Mouse (Mus musculus) midbrain, embryonic 10.5 days (tissue): ENCODE data around the gene Strn. TPM values are rescaled to one million over a fixed set of nuclear protein-coding genes. Genes with fewer than 3 reads are reported as not detected.
"Not testable (repeated sequence)": the region's sequence is repeated elsewhere in the genome, so short reads cannot be mapped to it uniquely, and the experiment has no call there.

Source experiments
- DNase-seq: peaks from one replicate; pipeline ENCODE4 v3.0.0-alpha.2; 2017; ENCODE audit warnings: low spot score
- H3K27ac ChIP-seq: fragments of 300-500 bp; sonication (generic); replicated peaks from 2 replicates; pipeline ENCODE4 v1.5.1; 2016; ENCODE audit warnings: mild to moderate bottlenecking
- H3K27me3 ChIP-seq: fragments of 300-500 bp; sonication (generic); 2 replicates; pipeline ENCODE4 v1.6.1; 2016; ENCODE audit warnings: low read depth, mild to moderate bottlenecking; ENCODE audit not compliant: poor library complexity, severe bottlenecking
- H3K36me3 ChIP-seq: fragments of 300-500 bp; sonication (generic); 2 replicates; pipeline ENCODE4 v1.6.1; 2016; ENCODE audit warnings: mild to moderate bottlenecking, moderate library complexity
- H3K4me1 ChIP-seq: fragments of 300-500 bp; sonication (generic); 2 replicates; pipeline ENCODE4 v1.6.1; 2016
- H3K4me3 ChIP-seq: fragments of 300-500 bp; sonication (generic); 2 replicates; pipeline ENCODE4 v1.5.1; 2016; ENCODE audit warnings: mild to moderate bottlenecking, moderate library complexity
- H3K9me3 ChIP-seq: fragments of 300-500 bp; sonication (generic); replicated peaks from 2 replicates; pipeline ENCODE4 v1.6.1; 2016; ENCODE audit warnings: mild to moderate bottlenecking
- WGBS: fragments of 180-500 bp; shearing (Covaris S2); methylation state at CpG from one replicate; pipeline ENCODE4 v1.1.7; 2016; 5-methylcytosine and 5-hydroxymethylcytosine counted together
- polyA plus RNA-seq: library from polyadenylated mRNA; unstranded; fragments of >200 nt; fragmentation: Nextera tagmentation; extraction: Ambion mirVana; gene quantifications from 2 replicates; pipeline ENCODE4 v1.2.1, GENCODE M21; 2016

The Strn gene
- polyA plus RNA-seq, 1 experiment from 2014 or later, result 5.4 TPM

- H3K36me3 ChIP-seq, result peaks cover 13% of the 10 kb centered on the region
- no peak for DNase-seq
- WGBS, result 95% methylated on average over 1 of the region's 1 CpGs
- H3K27ac ChIP-seq, result no peak overlapping the region
- no peaks in the 10 kb centered on the region for H3K4me1 ChIP-seq
- H3K4me3 ChIP-seq, result no peak overlapping the region
- no peaks in the 10 kb centered on the region for H3K27me3 ChIP-seq
- H3K9me3 ChIP-seq, result no peaks in the 10 kb centered on the region
These were observed 38.0 kb downstream of the Strn start for GRCm38 (mm10) chr17:78698965-78699364.

- H3K4me1 ChIP-seq, result no peaks in the 10 kb centered on the region
- no peak overlapping the region for H3K27ac ChIP-seq
- 89% methylated on average over 4 of the region's 4 CpGs for WGBS
- H3K9me3 ChIP-seq, result no peaks in the 10 kb centered on the region
- H3K27me3 ChIP-seq, result no peaks in the 10 kb centered on the region
- DNase-seq, result no peak
- no peak overlapping the region for H3K4me3 ChIP-seq
- H3K36me3 ChIP-seq, result peaks cover 7% of the 10 kb centered on the region
These were observed 39.5 kb downstream of the Strn start for GRCm38 (mm10) chr17:78697462-78697861.

- DNase-seq, result no peak
- Histone ChIP-seq H3K36me3 (peaks cover 12% of the 10 kb centered on the region), H3K27ac (no peak overlapping the region), H3K9me3 (no peaks in the 10 kb centered on the region), H3K4me1 (no peaks in the 10 kb centered on the region), H3K27me3 (no peaks in the 10 kb centered on the region), H3K4me3 (no peak overlapping the region)
- WGBS, result 74% methylated on average over 5 of the region's 5 CpGs
These were observed 40.1 kb downstream of the Strn start for GRCm38 (mm10) chr17:78696922-78697321.

- 96% methylated on average over 3 of the region's 3 CpGs for WGBS
- H3K9me3 ChIP-seq, result peaks cover 14% of the 10 kb centered on the region
- not testable (repeated sequence) for H3K27me3 ChIP-seq, H3K4me3 ChIP-seq, H3K4me1 ChIP-seq, DNase-seq, H3K27ac ChIP-seq
- peaks cover 38% of the 10 kb centered on the region for H3K36me3 ChIP-seq
These were observed 47.8 kb downstream of the Strn start for GRCm38 (mm10) chr17:78689231-78689630.

GRCm38 (mm10) chr17:78687971-78688370 lies 49.0 kb downstream of the Strn start:
- H3K27me3 ChIP-seq, result no peaks in the 10 kb centered on the region
- peaks cover 38% of the 10 kb centered on the region for H3K36me3 ChIP-seq
- no peaks in the 10 kb centered on the region for H3K4me1 ChIP-seq
- WGBS, result 90% methylated on average over 5 of the region's 5 CpGs
- no peak overlapping the region for H3K4me3 ChIP-seq
- H3K9me3 ChIP-seq, result peaks cover 14% of the 10 kb centered on the region
- no peak for DNase-seq
- H3K27ac ChIP-seq, result no peak overlapping the region

GRCm38 (mm10) chr17:78685004-78685403 lies 52.0 kb downstream of the Strn start:
- Histone ChIP-seq H3K9me3 (no peaks in the 10 kb centered on the region), H3K4me1 (no peaks in the 10 kb centered on the region), H3K36me3 (peaks cover 16% of the 10 kb centered on the region), H3K27ac (no peak overlapping the region), H3K27me3 (no peaks in the 10 kb centered on the region), H3K4me3 (no peak overlapping the region)
- DNase-seq, result no peak
- WGBS, result 91% methylated on average over 5 of the region's 5 CpGs

- 81% methylated on average over 6 of the region's 6 CpGs for WGBS
These were observed 54.6 kb downstream of the Strn start for GRCm38 (mm10) chr17:78682351-78682750.

GRCm38 (mm10) chr17:78679503-78679902 lies 57.5 kb downstream of the Strn start:
- Histone ChIP-seq H3K36me3 (peaks cover 12% of the 10 kb centered on the region), H3K4me1 (no peaks in the 10 kb centered on the region), H3K27ac (no peak overlapping the region), H3K27me3 (no peaks in the 10 kb centered on the region), H3K9me3 (no peaks in the 10 kb centered on the region), H3K4me3 (no peak overlapping the region)
- DNase-seq, result no peak
- WGBS, result 93% methylated on average over 11 of the region's 11 CpGs

More at GRCm38 (mm10) chr17:78682351-78682750, 54.6 kb downstream of the Strn start:
- H3K27ac ChIP-seq, result no peak overlapping the region
- H3K4me1 ChIP-seq, result no peaks in the 10 kb centered on the region
- H3K27me3 ChIP-seq, result no peaks in the 10 kb centered on the region
- H3K4me3 ChIP-seq, result no peak overlapping the region
- no peaks in the 10 kb centered on the region for H3K9me3 ChIP-seq
- peaks cover 9% of the 10 kb centered on the region for H3K36me3 ChIP-seq
- no peak for DNase-seq

GRCm38 (mm10) chr17:78676813-78677212 lies 60.2 kb downstream of the Strn start:
- H3K4me3 ChIP-seq, result no peak overlapping the region
- 92% methylated on average over 11 of the region's 11 CpGs for WGBS
- no peak overlapping the region for H3K27ac ChIP-seq
- H3K9me3 ChIP-seq, result no peaks in the 10 kb centered on the region
- H3K36me3 ChIP-seq, result peaks cover 15% of the 10 kb centered on the region
- H3K27me3 ChIP-seq, result no peaks in the 10 kb centered on the region
- H3K4me1 ChIP-seq, result no peaks in the 10 kb centered on the region
- no peak for DNase-seq

- H3K4me3 ChIP-seq, result no peak overlapping the region
- DNase-seq, result no peak
- H3K36me3 ChIP-seq, result peaks cover 83% of the 10 kb centered on the region
- H3K9me3 ChIP-seq, result peaks cover under 1% of the 10 kb centered on the region; the same call in 1 of the 2 replicates
- H3K27me3 ChIP-seq, result no peaks in the 10 kb centered on the region
- no peaks in the 10 kb centered on the region for H3K4me1 ChIP-seq
- no peak overlapping the region for H3K27ac ChIP-seq
- WGBS, result 80% methylated on average over 9 of the region's 9 CpGs
These were observed 71.9 kb downstream of the Strn start for GRCm38 (mm10) chr17:78664962-78665545.

GRCm38 (mm10) chr17:78654841-78655240 lies 82.2 kb downstream of the Strn start:
- Histone ChIP-seq H3K4me1 (no peaks in the 10 kb centered on the region), H3K9me3 (peaks cover 4% of the 10 kb centered on the region; the same call in 1 of the 2 replicates), H3K4me3 (no peak overlapping the region), H3K27ac (no peak overlapping the region), H3K27me3 (no peaks in the 10 kb centered on the region), H3K36me3 (peaks cover 73% of the 10 kb centered on the region)
- 89% methylated on average over 10 of the region's 10 CpGs for WGBS
- DNase-seq, result no peak

- Histone ChIP-seq H3K4me1 (no peaks in the 10 kb centered on the region), H3K4me3 (no peak overlapping the region), H3K36me3 (peaks cover 11% of the 10 kb centered on the region), H3K27me3 (no peaks in the 10 kb centered on the region), H3K9me3 (no peaks in the 10 kb centered on the region), H3K27ac (no peak overlapping the region)
- DNase-seq, result no peak
- whole genome bisulfite sequencing, result 91% methylated on average over 17 of the region's 17 CpGs
These were observed 93.0 kb downstream of the Strn start for GRCm38 (mm10) chr17:78643853-78644475.

- Histone ChIP-seq H3K27ac (no peak overlapping the region), H3K27me3 (no peaks in the 10 kb centered on the region), H3K9me3 (no peaks in the 10 kb centered on the region), H3K36me3 (peaks cover 2% of the 10 kb centered on the region; the same call in 1 of the 2 replicates), H3K4me3 (no peak overlapping the region), H3K4me1 (no peaks in the 10 kb centered on the region)
- DNase-seq, result no peak
- 90% methylated on average over 4 of the region's 4 CpGs for WGBS
These were observed 94.7 kb downstream of the Strn start for GRCm38 (mm10) chr17:78642259-78642658.
